Mouse (Mus musculus) left cerebral cortex, adult 8-10 months (tissue): Measurements from ENCODE around the gene Ankra2. TPM values are rescaled to one million over a fixed set of nuclear protein-coding genes. Genes with fewer than 3 reads are reported as not detected.
A peak's percentile ranks its signal among the peaks of the same experiment; 100 is the strongest.

Experiments used
- DNase-seq, 2 experiments: peaks; one replicate each; pipeline ENCODE4 v3.0.0; 2022; ENCODE audit warnings: low spot score in 2 of 2
- total RNA-seq, 4 experiments: library from RNA; stranded (reverse); gene quantifications; 2 replicates each; pipeline ENCODE4 v1.2.4; 2022

The Ankra2 gene
- 10 to 100 TPM; 43.8 to 48.6 (median 47.9) TPM for total RNA-seq

DNA sequence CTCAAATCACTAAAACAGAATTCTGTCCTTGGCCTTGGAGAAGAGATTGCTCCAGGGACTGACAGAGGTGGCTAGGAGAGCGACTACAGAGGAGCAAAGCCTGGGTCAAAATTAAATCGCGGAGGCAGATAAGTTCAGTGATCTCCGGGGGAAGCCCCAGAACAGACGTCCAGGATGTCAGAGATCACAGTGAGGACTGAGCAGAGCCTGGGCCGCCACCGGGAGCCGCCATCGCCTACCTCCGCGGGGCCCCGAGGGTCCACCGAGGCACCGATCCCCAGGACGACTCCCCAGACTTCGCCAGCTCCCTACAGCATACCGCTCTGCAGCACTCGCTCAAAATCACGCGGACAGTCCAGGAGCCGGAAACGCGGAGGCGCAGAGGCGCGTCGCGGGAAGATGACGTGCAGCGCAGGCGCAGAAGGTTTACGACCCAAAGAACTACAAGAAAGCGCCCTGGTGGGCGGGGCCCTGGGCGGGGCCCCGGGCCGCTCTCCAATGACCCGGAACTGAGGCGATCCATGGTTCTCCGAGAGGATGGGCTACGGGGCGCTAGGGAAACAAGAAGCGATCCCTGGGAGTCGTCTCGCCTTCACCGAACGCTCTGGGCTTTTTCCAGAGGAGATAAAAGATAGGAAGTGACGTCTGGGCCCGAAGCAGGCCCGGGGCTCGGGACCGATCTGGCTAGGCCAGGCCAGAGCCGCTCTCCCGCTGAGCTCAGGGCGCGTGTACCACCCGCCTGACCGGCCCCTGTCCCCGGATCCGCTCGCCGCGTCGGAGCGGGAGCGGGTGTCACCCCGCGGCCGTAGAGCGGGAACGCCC is at the start of gene Ankra2, which contains the start of gene Utp15:
TSS of gene Ankra2 (plus strand) at position 439 of the 822 bp plus-strand sequence.
TSS of gene Utp15 (minus strand) at position 406 of the 822 bp plus-strand sequence.
- peak; percentile 98 to 99 for DNase-seq

DNA sequence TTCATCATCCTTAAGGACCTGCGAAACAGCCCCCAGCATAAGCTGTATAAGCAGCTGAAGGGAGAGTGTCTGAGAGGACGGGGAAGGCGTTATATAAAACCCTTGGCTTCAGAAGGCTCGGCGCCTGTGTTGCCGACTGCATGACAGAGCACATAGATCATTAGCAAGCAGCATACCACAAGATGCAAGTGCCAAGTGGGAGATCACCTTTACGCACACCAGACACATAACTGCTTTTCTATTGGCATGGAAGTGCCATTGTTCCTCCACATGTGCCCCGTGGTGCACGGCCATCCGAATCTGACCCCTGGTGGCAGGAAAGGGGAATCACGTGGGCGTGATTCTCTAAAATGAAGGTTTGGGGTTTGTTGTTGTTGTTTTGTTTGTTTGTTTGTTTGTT is 40.0 kb upstream of the Ankra2 start:
- no peak for DNase-seq

DNA sequence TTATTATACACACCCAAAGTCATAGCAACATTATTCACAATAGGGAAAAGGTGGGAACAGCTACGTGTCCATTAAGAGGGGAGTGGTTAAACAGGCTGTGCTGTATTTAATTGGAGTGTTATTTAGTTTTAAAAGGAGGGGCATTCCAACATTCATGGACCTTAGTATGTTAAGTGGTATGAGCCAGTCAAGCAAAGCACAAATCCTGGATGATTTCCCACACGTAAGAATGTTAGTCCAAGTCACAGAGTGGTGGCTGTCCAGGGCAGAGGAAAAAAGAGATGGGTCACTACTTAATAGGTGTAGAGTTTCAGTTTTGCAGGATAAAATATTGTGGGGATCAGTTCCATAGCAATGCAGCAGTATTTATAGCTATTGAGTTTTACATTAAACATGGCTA is 36.6 kb upstream of the Ankra2 start:
- no peak for DNase-seq

DNA sequence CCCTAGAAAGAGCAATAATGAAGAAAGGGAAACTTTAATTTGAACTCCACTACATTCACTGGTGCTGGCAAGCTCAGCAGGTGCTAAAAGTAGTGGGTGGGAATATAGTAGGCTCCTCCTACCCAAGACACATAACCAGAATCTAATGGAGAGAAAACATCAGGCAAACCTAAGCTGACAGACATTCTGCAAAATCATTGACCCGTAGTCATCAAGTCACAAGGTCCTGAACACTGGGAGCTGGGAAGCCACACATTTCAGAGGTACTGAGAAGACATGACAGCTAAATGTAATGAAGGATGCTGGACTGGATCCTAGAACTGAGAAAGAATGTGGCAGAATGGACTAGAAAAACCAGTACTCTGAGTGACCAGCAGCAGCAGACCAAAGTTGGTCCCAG is 32.4 kb upstream of the Ankra2 start:
- DNase-seq: no peak

DNA sequence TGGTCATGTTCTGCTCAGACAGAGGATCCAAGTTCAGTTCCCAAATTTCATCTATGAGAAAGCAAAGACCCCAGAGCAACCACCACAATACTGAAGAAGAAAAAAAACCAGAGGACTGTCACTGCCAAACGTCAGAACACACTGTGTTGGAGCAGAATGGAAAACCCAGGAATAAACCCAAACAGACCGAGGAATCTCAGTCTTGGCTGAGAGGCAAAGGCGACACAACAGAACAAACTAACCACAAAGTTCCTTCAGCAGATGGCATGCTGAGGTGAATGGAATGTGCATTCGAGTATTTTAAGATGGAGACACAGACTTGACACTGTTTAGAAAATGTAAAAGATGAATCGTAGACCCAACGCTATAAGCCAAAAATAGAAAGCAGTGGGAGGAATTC is 27.4 kb upstream of the Ankra2 start:
- no peak for DNase-seq

DNA sequence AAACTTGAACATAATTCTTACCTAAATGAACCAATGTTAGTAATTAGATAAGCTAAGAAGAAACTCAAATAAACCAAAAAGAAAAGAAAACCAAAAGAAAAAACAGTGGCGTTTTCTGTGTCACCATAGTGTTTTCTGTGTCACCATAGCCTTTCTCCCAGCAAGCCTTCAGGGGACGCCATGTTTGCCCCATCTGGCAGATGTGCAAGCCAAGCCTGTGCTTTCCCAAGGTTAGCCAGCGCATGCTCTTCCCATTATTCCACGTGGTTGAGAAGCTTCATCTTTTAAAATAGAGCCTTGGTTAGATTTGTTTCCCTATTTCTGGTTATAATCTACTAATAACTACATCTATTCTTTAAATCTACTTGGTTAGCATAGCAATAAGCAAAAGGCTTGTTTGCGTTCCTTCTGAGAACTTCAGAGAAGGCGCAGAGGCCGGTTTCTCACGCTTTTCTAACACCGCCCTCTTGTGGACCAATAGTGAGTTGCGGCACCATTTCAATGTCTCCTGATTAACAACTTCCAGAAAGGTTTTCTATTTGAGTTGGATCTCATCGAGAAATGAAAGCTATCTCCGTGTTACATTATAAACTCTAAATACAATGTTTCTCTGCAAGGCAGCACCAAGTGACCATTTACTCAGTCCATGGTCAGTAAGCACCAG is 22.8 kb upstream of the Ankra2 start:
- peak in 1 of 2 experiments; percentile 77 for DNase-seq

DNA sequence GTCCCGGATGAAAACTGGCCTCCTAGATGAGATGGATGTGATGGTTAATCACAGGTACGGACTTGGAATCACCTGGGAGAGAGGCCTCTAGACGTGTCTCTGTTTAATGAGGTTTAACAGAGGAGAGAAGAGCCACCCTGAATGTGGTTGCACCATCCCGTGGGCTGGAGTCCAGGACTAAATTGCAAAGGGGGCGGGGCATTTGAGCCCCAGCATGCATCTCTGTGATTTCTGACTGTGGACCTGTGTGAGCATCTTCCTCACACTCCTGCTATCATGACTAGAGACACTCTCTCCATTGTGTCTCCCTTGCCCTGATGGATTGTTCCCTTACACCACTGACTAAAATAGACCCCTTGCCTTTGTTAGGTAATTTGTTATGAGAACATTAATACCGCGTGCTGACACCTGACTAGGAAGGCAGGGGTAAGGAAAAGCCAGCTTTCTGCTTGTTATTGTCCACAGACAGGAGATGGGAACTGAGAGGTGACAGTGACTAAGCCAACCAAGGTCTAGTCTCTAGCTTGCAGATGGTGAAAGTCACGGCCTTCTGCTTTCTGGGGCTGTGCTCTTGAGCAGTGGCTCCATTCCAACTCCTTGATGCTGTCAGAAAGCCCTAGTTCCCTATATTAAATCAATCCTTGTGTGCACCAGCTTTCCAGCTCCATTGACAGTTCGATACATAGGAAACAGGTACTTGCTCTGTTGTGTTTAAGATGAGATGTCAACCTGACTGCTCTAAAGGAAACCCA is 21.2 kb upstream of the Ankra2 start:
- DNase-seq: no peak

DNA sequence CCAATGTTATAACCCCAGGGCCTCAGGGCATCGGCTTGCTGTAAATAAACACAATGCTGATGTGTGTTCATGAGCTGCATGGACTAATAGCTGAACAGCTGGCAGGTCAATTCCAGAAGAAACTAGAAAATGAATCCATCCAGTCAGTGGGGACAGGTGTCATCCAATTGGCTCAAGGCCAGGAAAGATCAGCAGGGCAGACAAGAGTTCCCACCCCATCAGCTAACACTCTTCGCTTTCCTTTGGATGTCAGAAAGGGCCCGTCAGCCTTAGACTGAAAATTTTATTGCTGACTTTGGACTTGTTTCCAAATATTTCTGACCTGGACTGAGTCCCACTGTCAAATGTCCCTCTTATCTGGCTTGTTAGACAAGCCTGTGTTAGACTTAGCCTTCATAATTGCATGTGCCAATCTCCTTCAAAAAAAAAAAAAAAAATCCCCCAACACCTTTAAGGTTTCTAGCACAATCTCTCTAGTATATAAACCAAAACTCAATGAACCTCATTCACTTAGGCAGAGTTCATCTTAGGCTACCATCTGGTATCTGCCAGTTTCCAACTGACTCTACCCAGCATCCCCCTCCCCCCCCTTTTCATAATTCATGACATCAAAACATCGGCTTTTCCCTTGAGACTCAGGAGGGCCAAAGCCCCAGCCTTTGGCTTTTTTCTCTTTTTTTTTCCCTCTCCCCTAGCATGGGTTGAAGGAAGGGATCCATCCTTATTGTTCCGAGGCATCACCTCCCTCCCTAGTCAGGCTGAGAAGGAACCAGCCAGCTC is 18.1 kb upstream of the Ankra2 start:
- no peak for DNase-seq

DNA sequence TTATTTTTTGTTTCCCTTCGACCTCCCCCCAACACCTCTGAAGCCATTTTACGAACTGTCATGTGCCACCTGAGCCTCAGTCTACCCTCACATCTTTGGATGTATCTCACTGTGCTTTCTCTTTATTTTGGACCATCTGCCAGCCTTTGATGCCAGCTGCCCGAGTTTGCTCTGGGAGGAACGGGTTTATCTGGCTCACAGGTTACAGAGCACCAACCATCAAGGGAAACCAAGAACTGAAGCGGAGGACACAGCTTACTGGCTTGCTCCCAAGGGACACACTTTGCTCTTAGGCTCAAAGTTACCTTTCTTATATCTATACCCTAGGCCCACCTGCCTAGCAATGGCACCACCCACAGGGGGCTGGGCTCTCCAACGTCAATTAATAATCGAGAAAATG is 17.5 kb upstream of the Ankra2 start:
- DNase-seq: no peak

DNA sequence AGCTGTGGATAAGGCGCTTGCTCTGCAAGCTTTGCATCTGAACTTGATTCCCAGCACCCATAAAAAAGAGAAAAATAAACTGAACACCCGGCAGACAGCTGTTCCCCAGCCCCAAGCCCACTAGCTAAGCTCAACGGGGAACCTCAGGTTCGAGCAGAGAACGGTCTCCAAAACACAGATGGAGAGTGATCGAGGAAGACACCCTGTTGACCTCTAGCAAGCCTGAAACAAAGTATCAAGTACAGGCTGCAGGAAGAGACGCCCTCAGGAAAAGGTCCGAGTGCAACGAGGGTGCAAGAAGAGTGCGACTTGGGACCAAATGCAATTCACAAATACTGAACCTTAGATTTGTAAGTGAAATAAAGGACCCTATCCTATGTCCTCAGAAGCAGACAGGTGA is 13.3 kb upstream of the Ankra2 start:
- no peak for DNase-seq

DNA sequence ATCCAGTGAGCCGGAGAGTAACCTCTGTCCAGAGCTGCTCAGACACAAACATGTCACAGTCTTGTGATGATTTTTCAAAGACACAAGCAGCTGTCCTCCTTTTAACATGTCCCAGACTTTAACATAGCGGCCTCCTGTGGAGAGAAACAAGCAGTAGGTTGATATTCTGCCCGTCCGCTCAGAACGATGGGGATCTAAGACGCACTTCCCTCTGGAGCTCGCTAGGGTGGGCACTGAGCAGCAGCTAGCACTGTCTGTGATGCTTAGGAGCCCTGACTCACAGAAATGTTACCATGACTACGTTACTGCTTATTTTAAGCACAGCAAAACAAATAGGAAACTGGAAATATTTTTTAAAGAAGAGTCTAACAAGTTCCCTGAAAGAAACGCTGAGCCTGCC is 8.0 kb upstream of the Ankra2 start:
- peak; percentile 11 to 76 for DNase-seq

DNA sequence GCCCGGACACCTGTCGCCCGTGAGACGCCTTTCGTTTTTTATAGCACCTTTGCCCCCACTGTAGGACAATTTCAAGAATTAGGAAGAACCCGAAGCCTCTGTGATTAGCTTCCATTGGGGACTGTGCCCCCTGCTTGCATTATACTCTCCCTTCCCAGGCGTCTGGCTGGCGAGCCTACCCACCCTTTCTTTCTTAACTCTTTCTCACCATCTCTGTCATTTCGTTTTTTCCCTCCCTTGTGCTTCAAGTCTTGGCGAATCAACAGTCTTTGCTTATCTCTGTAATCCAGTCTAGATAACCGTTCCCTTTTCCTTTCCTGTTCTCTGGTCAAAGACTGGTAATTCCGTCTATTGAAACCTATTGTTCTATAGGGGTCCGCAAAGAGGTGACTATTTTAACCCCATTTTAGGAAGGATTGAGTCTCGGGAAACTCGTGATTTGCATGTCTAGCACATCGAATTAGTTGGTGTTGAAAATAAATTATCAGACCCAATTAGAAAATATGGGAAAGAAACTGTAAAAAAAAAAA is 649 bp downstream of the Ankra2 start:
- no peak for DNase-seq

DNA sequence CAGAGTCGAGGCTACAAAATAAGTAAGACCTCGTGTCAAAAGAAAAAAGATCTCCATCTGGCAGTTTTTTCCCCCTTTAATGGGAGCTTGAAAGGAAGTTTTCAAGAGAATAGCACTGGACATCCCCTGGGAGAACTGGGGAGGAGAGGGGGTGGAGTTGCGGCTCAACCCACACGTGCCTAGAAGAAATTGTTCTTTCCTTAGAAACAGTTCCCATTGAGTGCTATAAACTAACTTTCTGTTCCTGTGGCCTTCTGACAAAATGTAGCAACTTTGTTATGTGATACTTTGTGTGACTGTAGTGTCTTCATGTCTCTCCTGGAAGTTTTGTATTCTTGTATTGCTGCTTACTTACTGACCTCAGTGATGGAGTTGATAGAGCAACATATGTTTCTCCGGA is 1.2 kb downstream of the Ankra2 start:
- DNase-seq: no peak

DNA sequence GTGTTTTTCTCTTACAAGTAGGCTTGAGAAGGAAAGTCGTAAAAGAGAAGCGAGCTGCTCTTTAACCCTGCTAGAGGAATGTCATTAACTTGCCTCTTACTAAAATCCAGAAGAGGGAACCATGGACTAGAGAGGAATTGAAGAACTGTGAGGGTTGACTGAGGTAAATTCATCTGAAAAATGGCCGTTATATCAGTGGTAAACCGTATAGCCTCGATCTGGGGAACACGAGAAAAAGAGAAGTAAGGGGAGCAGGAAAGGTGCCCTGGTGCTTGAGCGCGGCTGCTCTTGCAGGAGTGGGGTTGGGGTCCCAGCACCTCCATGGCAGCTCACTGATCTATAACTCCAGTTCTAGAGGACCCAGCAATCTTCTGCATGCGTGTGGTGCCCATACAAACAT is 11.1 kb downstream of the Ankra2 start:
- no peak for DNase-seq

DNA sequence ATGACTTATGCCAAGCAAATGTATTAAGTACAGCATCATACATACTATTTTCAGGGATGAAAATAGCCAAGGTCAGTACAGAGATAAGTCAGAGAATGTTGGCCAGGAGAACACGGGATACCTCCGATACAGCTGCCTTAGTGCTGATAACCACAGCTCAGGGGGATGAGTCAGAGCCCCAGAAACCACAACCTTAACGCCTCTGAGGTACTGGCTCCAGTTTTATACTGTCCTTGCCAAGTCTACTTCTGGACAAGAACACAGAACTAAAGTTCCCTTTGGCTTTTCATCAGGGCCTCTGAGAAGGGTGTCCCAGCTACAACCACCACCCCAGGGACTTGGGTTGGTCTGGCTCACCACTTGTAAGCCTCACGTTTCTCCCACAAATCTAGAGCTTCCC is 12.8 kb downstream of the Ankra2 start:
- no peak for DNase-seq

DNA sequence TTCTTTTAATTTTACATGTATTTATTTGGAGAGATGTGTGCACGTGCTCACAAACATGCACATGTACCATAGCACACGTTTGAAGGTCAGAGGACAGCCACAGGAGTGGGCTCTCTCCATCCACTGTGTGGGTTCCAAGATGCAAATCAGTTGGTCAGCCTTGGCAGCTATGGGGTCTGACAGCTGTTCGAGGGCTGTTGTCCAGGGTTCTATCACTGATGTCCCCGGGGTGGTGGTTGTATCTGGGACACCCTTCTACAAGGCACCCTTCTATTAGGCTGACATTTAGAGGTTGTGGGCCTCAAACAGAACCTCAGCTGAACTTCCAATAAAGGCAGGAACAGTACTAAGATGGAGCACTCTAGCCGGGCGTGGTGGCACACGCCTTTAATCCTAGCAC is 13.4 kb downstream of the Ankra2 start:
- DNase-seq: no peak

DNA sequence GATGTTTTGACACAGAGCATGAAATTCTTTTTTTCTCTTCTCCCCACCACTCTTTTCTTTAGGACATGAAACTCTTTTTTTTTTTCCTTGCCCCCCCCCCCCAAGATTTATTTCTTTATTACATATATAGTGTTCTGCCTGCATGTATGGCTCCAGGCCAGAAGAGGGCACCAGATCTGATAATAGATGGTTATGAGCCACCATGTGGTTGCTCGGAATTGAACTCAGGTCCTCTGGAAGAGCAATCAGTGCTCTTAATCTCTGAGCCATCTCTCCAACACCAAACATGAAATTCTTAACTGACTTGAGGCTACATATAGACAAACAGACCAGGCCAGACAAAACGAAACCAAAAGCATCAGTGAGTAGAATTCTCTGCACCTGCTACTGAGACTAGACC is 14.6 kb downstream of the Ankra2 start:
- no peak for DNase-seq

DNA sequence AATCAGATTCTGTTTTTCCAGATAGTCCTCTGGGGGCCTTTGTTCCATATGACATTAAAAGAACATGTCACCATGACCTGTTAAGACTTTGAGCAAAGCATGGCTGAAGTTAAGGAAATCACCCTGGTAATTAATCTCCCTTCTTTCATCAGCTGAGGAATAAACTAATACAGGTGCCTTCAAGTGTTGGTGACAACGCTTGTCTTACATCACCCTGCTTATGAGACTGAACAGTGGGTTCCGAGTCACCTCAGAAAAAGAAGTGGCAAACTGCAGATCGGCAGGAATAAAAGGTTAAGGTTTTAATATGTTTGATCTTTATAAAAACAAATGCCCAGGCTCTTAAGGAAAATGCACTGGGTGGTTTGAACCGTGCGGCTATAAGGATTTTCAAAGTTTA is 16.8 kb downstream of the Ankra2 start, which contains the start of gene Gm21976:
TSS of gene Gm21976 (plus strand) at position 202 of the 400 bp plus-strand sequence.
- DNase-seq: no peak

DNA sequence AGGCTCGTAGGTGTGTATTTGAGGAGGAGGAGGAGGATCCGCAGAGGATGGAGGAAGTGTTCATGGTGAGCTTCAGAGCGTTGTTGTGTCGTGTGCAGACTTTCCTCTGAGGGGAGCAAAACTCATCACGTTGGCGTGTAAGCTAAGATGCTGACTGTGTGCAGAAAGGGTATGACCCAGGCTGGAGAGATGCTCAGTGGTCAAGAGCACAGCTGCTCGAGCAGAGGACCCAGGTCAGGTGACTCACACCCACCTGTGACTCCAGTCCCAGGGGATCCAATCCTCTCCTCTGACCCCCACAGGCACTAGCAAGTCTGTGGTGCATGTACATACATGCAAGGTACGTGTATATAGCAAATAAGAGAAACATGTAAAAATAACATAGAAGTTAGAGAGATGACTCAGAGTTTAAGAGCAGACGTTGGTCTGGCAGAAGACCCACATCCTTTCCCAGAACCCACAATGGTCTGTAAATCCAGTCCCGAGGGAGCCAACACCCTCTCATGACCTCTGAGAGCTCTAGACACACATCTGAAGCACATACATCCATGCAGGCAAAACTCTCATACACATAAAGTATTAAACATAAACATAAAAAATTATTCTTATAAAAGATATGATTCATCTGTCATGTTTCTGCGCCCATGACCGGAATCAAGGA is 18.2 kb downstream of the Ankra2 start:
- no peak for DNase-seq

DNA sequence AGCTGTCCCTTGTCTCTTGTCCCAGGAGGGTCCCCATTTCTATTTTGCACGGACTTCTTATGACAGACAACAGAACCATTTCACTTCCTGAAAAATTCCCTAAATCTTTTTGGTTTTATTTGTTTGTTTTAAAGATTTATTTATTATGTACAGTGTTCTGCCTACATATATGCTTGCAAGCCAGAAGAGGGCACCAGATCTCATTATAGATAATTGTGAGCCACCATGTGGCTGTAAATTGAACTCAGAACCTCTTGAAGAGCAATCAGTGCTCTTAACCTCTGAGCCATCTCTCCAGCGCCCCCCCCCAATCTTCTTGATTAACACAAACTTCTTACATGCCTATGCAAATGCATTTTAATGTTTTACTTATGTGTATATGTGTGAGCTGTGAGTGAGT is 27.8 kb downstream of the Ankra2 start:
- DNase-seq: no peak

DNA sequence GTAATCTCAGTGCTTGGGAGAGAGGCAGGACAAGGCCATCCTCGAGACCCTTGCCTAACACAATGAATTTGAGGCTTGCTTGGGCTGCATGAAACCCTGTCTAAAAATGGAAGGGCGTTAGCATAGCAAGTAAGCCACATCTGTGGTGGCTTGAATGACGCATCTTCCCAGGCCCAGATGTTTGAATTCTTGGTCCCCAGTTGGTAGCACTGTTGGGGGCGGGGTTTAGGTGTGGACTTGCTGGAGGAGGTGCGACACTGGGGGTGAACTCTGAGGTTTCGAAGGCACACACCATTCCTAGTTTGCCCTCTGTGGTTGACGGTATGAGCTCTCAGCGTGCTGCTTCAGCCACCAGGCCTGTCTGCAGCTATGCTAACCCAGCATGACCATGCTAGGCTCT is 28.8 kb downstream of the Ankra2 start:
- DNase-seq: no peak
